21 mouse cellular contexts compared by ENCODE assay signal in the genomic region with DNA sequence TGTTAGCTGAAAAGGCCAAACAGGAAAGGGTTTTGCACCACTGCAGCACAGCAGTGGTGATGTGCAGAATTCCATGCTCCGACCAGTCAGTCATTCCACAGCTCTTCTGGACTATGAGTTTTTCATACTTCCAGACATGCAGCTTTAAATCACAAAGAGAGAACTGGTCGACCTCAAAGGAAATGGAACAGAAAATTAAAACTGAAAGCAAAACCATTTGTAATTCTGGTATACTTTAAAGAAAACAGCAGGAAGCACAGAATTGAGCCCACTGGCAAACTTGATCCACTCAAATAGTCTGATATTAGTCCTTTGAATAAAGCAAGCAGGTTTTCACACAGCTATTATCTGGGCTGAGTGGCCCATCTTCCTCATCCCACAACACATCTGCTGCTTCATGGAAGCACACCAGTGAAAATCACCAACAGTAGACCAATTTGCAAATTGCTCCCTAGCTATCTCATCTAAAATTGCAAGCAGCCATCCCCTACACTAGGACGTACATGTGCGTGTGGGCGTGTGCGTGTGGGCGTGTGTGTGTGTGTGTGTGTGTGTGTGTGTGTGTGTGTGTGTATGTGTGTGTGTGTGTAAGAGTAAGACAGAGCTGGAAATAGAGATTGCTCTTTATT.
DNase-seq lines count a peak whose midpoint lies in the region; ATAC-seq and TF ChIP-seq lines count a peak whose summit lies in the region.
"Had no signal": no experiment of that assay in that cellular context is flagged by ENCODE, and none has a peak within 500 bp of the region (broad histone marks: within the 10 kb centered on the region; RNA-seq: fewer than 3 reads in every experiment).

No protein-coding gene starts in this region.

- H3K27ac ChIP-seq in midbrain, postnatal 0 days (ENCODE audit: low read depth, low read length) = no peak overlapping the region
- H3K27ac ChIP-seq: embryonic facial prominence, embryonic 13.5 days; forebrain, embryonic 10.5 days; heart, embryonic 13.5 days; hindbrain, embryonic 13.5 days; limb, embryonic 12.5 days; liver, embryonic 15.5 days; midbrain, embryonic 15.5 days; neural tube, embryonic 13.5 days had no signal

- no peak for TF ChIP-seq CTCF in midbrain, postnatal 0 days (IDR thresholded peaks at IDR 0.05)

- no peaks in the 10 kb centered on the region for H3K9me3 ChIP-seq in midbrain, postnatal 0 days (ENCODE audit: low read length)
- H3K9me3 ChIP-seq: embryonic facial prominence, embryonic 13.5 days; forebrain, embryonic 10.5 days; heart, embryonic 13.5 days; hindbrain, embryonic 13.5 days; limb, embryonic 12.5 days; liver, embryonic 15.5 days; midbrain, embryonic 15.5 days; neural tube, embryonic 13.5 days had no signal

- no peaks in the 10 kb centered on the region for H3K27me3 ChIP-seq in midbrain, postnatal 0 days (ENCODE audit: insufficient read depth, low read length)
- H3K27me3 ChIP-seq: embryonic facial prominence, embryonic 13.5 days; heart, embryonic 13.5 days; hindbrain, embryonic 13.5 days; limb, embryonic 12.5 days; liver, embryonic 15.5 days; midbrain, embryonic 15.5 days; neural tube, embryonic 13.5 days had no signal

- peak; percentile 91 for ATAC-seq in frontal cortex, adult (ENCODE audit: low TSS enrichment)
- peak; percentile 97 for ATAC-seq in inflammation-experienced regulatory T-cells, adult 6 months
- no peak for ATAC-seq in midbrain, postnatal 0 days (ENCODE audit: low FRiP score)
- ATAC-seq: midbrain, embryonic 15.5 days had no signal

- H3K36me3 ChIP-seq in midbrain, postnatal 0 days (ENCODE audit: insufficient read depth, low read length) = no peaks in the 10 kb centered on the region
- H3K36me3 ChIP-seq: embryonic facial prominence, embryonic 13.5 days; forebrain, embryonic 10.5 days; heart, embryonic 13.5 days; hindbrain, embryonic 13.5 days; limb, embryonic 12.5 days; liver, embryonic 15.5 days; midbrain, embryonic 15.5 days; neural tube, embryonic 13.5 days had no signal

- no peak overlapping the region for H3K4me2 ChIP-seq in midbrain, postnatal 0 days (ENCODE audit: low read depth, low read length, poor library complexity, severe bottlenecking)
- H3K4me2 ChIP-seq: embryonic facial prominence, embryonic 13.5 days; heart, embryonic 13.5 days; hindbrain, embryonic 13.5 days; limb, embryonic 12.5 days; liver, embryonic 15.5 days; midbrain, embryonic 15.5 days; neural tube, embryonic 13.5 days had no signal

- no peak for DNase-seq in frontal cortex, postnatal 25 days (ENCODE audit: low spot score in 2 of 2)
- peak; percentile 37 for DNase-seq in right cerebral cortex, adult 18-20 months
- no peak for DNase-seq in right cerebral cortex, postnatal 4 days
- DNase-seq in midbrain, postnatal 0 days (ENCODE audit: low spot score) = no peak
- DNase-seq in urinary bladder, postnatal 36 days (ENCODE audit: low spot score in 2 of 2) = no peak
- DNase-seq in adrenal gland, postnatal 4 days (ENCODE audit: low spot score in 2 of 2) = no peak
- DNase-seq: cerebellum, adult 11-12 months; gastrocnemius, postnatal 14 days; kidney, adult 2 months; kidney, postnatal 36 days; lung, postnatal 36 days had no signal

- WGBS in midbrain, postnatal 0 days = 89% methylated on average over 7 of the region's 7 CpGs

- no peaks in the 10 kb centered on the region for H3K4me1 ChIP-seq in midbrain, postnatal 0 days (ENCODE audit: insufficient read depth, low read length)
- H3K4me1 ChIP-seq: embryonic facial prominence, embryonic 13.5 days; heart, embryonic 13.5 days; hindbrain, embryonic 13.5 days; limb, embryonic 12.5 days; liver, embryonic 15.5 days; midbrain, embryonic 15.5 days; neural tube, embryonic 13.5 days had no signal

- no peak overlapping the region for H3K9ac ChIP-seq in midbrain, postnatal 0 days (replicated peaks; ENCODE audit: low read length, poor library complexity, severe bottlenecking)
- H3K9ac ChIP-seq: embryonic facial prominence, embryonic 13.5 days; heart, embryonic 13.5 days; hindbrain, embryonic 13.5 days; limb, embryonic 12.5 days; liver, embryonic 15.5 days; midbrain, embryonic 15.5 days; neural tube, embryonic 13.5 days had no signal

- no peak overlapping the region for H3K4me3 ChIP-seq in midbrain, postnatal 0 days (ENCODE audit: low read depth, low read length)
- H3K4me3 ChIP-seq: embryonic facial prominence, embryonic 13.5 days; forebrain, embryonic 10.5 days; heart, embryonic 13.5 days; hindbrain, embryonic 13.5 days; limb, embryonic 12.5 days; liver, embryonic 15.5 days; midbrain, embryonic 15.5 days; neural tube, embryonic 13.5 days had no signal
